Mouse (Mus musculus) forelimb bud, embryonic 11.5 days (tissue): ENCODE results near the gene Gm7361.
"Not testable (repeated sequence)": the region's sequence is repeated elsewhere in the genome, so short reads cannot be mapped to it uniquely, and the experiment has no call there.

Experiments
- DNase-seq: peaks from one replicate; pipeline ENCODE4 v3.0.0-alpha.2; 2012; ENCODE audit warnings: low read depth, low spot score

Gene Gm7361

GRCm38 (mm10) chr5:26257391-26257790, at the start of gene Gm7361:
Gene Gm7361, plus strand, starts transcription at chr5:26257691.
- DNase-seq, result not testable (repeated sequence)

GRCm38 (mm10) chr5:26211030-26211429, 46.5 kb upstream of the Gm7361 start:
- DNase-seq, result no peak

- no peak for DNase-seq
Measured at GRCm38 (mm10) chr5:26222076-26222475, 35.4 kb upstream of the Gm7361 start.

DNA sequence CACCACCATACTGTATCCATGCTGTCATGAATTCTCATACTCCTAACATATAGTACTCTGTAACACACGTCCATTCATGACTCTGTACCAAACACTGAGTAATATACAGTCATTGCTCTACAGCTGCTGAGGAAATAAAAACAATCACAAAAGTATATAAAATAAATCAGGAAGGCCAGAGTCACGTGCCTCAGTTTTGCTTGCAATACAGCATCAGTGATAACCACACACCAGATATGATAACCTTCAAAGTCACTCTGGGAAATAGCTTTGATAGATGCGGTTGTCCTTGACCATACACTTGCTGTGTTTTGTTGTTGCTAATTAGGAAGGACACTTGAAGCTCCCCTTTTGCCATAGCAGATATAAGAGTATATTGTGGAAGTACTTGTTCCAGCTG, 9.2 kb downstream of the Gm7361 start:
- not testable (repeated sequence) for DNase-seq

DNA sequence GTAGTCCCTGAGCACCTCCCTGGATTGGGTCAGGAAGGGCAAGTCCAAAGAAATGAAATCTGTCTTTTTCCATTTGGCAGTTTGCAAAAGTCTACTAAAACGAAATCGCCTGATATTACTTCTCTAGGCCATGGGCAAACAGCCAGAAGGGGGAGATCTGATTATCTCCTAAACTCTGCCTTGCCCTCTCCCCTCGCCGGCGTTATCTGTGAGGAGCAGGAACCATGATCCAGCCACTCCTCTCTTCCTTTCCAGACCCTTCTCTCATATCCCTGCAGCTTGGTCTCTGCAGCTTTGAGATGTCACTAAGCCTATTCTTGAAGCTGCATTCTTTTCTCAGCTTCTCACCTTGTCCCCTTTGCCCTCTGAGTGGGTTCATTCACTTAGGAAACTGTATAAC, 22.9 kb downstream of the Gm7361 start:
- no peak for DNase-seq

DNA sequence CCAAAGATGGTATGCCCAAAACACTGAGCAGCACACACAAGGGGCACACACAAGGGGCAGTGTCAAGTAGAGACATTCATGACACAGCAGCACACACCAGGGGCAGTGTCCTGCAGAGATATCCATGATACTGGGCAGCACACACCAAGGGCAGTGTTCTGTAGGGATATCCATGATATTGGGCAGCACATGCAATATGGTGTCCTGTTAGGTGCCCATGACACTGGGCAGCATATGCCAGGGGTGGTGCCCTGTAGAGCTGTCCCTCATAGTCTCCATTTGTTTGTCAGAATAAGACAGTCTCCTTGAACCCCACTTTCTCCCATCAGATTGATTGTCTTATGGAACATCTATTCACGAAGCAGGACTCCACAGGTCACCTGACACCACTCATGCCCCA, 24.2 kb downstream of the Gm7361 start:
- DNase-seq, result no peak

DNA sequence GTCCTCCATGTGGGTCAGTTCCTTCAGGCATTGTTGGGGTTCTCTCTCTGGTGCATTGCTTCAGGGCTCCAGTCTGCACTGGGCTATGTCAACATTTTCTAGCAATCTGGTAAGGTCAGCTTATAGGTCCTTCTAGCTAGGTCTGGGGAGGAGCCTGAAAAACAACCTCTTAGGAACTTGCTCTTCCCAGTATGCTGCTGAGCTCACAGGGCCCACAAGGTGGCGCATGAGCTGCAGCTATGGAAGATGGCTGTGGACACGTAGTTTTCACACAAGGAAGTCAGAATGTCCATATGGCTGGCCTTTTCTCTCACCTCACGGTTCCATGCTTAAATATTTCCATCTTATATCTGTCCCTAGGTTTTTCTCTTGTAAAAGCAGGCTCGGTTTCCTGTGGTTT, 24.8 kb downstream of the Gm7361 start:
- DNase-seq, result peak; percentile 67

DNA sequence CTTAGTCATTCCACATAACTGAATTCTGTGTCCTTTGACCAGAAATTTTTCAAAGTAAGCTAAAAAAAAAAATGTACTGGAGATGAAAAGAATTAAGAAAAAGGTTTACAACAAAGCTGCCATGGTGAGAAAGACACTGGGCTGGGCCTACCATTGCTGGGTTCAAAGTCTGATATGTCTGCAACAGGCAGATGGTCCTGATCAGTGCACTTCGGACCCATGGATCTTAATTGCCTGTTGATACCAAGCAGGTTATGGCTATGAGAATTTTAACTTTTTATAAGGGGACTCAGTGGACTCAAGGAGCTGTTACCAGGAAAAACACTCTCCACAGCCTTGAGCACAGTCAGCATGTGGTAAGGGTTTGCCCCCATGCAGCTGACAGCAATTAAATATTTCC, 25.9 kb downstream of the Gm7361 start:
- no peak for DNase-seq

DNA sequence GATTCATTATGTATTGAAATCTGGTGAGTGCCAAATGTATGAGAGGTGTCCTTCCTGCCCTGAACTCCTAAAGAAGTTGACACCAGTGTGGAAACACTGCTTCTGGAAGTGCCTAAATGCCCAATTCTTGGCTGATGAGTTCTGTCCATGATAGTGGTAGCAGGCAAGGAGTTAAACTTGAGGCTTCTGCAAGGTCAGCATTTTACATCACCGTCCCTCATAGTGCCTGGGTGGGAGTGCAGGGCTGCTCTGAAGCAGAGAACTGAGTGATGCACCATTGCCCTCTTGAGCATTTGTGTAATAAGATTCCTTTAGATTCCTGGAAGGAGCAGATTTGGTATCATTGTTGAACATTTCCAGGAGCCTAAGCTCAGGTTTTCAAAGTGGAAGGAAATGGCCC, 34.1 kb downstream of the Gm7361 start:
- no peak for DNase-seq

DNA sequence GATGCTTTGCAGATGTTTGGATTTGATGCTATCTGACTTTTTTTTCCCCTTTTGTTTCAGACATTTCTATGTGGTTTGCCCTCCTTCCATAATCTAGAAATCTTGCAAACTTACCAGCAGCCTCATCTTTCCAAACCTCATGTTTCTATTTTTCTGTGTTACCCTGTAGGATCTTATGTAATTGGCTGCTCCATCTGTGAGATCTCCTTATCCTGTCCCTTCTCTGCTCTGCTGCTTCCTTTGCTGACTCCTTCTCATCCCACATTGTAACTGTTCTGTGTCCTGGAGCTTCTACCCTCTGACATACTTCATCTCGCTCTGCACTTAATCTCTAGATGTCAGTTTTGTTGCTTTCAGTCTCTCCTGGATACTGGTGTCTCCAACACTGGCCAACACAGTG, 35.8 kb downstream of the Gm7361 start:
- DNase-seq, result no peak
